Mouse (Mus musculus) liver, embryonic 11.5 days (tissue): ENCODE measurements around the gene Cbx7. TPM values are rescaled to one million over a fixed set of nuclear protein-coding genes. Genes with fewer than 3 reads are reported as not detected.

Source experiments
- ATAC-seq: fragments of 200-750 bp; cut with Nextera tagmentation; replicated peaks from 2 replicates; pipeline ENCODE4 v1.8.0; 2017; ENCODE audit warnings: moderate number of reproducible peaks, mild to moderate bottlenecking, moderate TSS enrichment, moderate library complexity; ENCODE audit not compliant: low FRiP score
- DNase-seq: peaks from one replicate; pipeline ENCODE4 v3.0.0-alpha.2; 2017; ENCODE audit warnings: low spot score
- H3K27ac ChIP-seq: fragments of 300-500 bp; sonication (generic); 2 replicates; pipeline ENCODE4 v1.5.1; 2014; ENCODE audit warnings: mild to moderate bottlenecking, low read depth, low read length, control low read depth
- H3K27me3 ChIP-seq: fragments of 300-500 bp; sonication (generic); replicated peaks from 2 replicates; pipeline ENCODE4 v1.6.1; 2014; ENCODE audit warnings: low read length, mixed read lengths; ENCODE audit not compliant: control insufficient read depth, insufficient read depth
- H3K36me3 ChIP-seq: fragments of 300-500 bp; sonication (generic); 2 replicates; pipeline ENCODE4 v1.6.1; 2014; ENCODE audit warnings: mild to moderate bottlenecking, low read length, moderate library complexity, mixed read lengths; ENCODE audit not compliant: control insufficient read depth, insufficient read depth
- H3K4me1 ChIP-seq: fragments of 300-500 bp; sonication (generic); replicated peaks from 2 replicates; pipeline ENCODE4 v1.6.1; 2014; ENCODE audit warnings: low read length, mixed read lengths; ENCODE audit not compliant: control insufficient read depth, insufficient read depth
- H3K4me2 ChIP-seq: fragments of 300-500 bp; sonication (generic); 2 replicates; pipeline ENCODE4 v1.6.1; 2014; ENCODE audit warnings: mild to moderate bottlenecking, control low read depth, moderate library complexity
- H3K4me3 ChIP-seq: fragments of 300-500 bp; sonication (generic); 2 replicates; pipeline ENCODE4 v1.5.1; 2014; ENCODE audit warnings: low read depth, low read length, control low read depth
- H3K9ac ChIP-seq: fragments of 300-500 bp; sonication (generic); 2 replicates; pipeline ENCODE4 v1.6.1; 2014; ENCODE audit warnings: low read depth, low read length, control low read depth
- H3K9me3 ChIP-seq: fragments of 300-500 bp; sonication (generic); 2 replicates; pipeline ENCODE4 v1.6.1; 2016; ENCODE audit warnings: low read length, inconsistent platforms, mixed read lengths; ENCODE audit not compliant: control insufficient read depth
- WGBS: fragments of 180-500 bp; shearing (Covaris S2); extraction: QIAGEN DNeasy Blood & Tissue Kit; methylation state at CpG from one replicate; pipeline ENCODE4 v1.1.7; 2014; 5-methylcytosine and 5-hydroxymethylcytosine counted together
- polyA plus RNA-seq: library from polyadenylated mRNA; unstranded; fragments of >200 nt; fragmentation: Nextera tagmentation; extraction: Ambion mirVana; gene quantifications from 2 replicates; pipeline ENCODE4 v1.2.1, GENCODE M21; 2014

Cbx7 gene
- polyA plus RNA-seq, 1 experiment from 2014 or later: 2.5 TPM

DNA sequence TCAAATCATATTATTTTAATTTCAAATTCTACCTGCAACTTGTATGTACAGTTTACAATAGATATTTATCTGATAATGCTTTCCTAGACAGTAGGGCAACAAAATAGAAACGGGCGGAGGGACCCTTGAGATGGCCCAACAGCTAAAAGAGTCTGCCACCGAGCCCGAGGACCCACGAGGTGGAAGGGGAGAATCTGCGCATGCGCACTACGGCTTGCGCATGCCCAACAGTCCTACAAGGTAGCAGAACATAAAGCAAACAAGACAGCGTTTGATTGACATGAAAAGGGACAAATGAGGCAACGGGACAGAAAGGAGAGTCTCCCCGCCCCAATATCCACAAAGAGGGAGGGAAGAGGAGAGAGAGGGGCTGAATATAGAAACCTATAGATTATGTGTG is 31.9 kb downstream of the Cbx7 start:
- H3K9me3 ChIP-seq: no peaks in the 10 kb centered on the region
- no peak overlapping the region for H3K4me2 ChIP-seq
- H3K36me3 ChIP-seq: no peaks in the 10 kb centered on the region
- ATAC-seq (no peak), DNase-seq (no peak)
- no peak overlapping the region for H3K4me3 ChIP-seq
- 87% methylated on average over 12 of the region's 12 CpGs for WGBS
- no peak overlapping the region for H3K27ac ChIP-seq
- H3K4me1 ChIP-seq: no peaks in the 10 kb centered on the region; the same call in 1 of the 2 replicates
- no peak overlapping the region for H3K9ac ChIP-seq
- peaks cover 14% of the 10 kb centered on the region for H3K27me3 ChIP-seq

DNA sequence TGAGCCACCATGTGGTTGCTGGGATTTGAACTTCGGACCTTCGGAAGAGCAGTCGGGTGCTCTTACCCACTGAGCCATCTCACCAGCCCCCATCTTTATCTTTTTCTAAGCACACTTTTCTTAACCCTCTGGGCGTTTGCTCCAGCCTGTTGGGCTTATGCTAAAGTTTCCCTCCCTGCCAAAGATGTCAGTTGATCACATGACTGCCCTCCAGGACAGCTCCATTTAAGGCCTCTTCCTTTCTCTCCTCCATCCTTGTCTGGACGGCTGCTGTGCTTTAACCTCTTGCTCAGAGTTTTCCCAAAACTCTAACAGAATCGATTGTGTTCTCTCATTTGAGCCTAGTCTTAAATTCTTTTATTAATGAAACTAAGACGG is 34.6 kb downstream of the Cbx7 start:
- Histone ChIP-seq H3K4me2 (no peak overlapping the region), H3K4me3 (no peak overlapping the region), H3K9me3 (no peaks in the 10 kb centered on the region), H3K4me1 (peaks cover 4% of the 10 kb centered on the region; the same call in 1 of the 2 replicates), H3K9ac (no peak overlapping the region), H3K36me3 (no peaks in the 10 kb centered on the region), H3K27ac (no peak overlapping the region), H3K27me3 (peaks cover 36% of the 10 kb centered on the region)
- 54% methylated on average over 7 of the region's 7 CpGs for WGBS
- DNase-seq: no peak
- ATAC-seq: no peak

DNA sequence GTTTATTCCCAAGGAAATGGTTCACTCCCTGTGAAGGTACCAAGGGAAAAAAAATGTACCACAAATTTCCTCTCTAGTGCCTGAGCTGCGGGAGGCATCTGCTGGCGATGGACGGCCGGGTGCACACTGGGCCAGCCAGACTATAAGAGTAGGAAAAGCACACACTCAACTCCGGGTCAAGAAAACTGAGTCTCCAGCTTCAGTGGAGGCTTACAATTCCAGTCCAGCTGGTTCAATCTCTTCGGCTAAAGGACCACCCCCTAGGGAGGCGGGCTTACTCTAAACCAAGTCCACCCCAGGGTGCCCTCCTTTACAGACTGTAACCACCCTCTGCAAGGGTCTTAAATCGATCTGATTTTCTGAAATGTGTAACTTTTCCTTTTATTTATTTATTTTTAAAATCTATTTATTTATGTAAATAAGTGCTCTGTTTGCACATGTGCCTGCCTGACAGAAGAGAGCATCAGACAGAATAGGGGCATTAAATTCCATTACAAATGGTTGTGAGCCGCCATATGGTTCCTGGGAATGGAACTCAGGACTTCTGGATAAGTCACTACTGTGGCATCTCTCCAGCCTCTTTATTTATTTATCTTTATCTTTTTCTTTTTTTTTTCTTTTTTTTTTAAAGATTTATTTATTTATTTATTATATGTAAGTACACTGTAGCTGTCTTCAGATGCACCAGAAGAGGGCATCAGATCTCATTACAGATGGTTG is 35.1 kb downstream of the Cbx7 start:
- DNase-seq (no peak), ATAC-seq (no peak)
- Histone ChIP-seq H3K9me3 (no peaks in the 10 kb centered on the region), H3K36me3 (no peaks in the 10 kb centered on the region), H3K4me1 (peaks cover 4% of the 10 kb centered on the region; the same call in 1 of the 2 replicates), H3K9ac (no peak overlapping the region), H3K4me3 (no peak overlapping the region), H3K27ac (no peak overlapping the region), H3K27me3 (peaks cover 37% of the 10 kb centered on the region), H3K4me2 (no peak overlapping the region)
- 43% methylated on average over 9 of the region's 9 CpGs for WGBS

DNA sequence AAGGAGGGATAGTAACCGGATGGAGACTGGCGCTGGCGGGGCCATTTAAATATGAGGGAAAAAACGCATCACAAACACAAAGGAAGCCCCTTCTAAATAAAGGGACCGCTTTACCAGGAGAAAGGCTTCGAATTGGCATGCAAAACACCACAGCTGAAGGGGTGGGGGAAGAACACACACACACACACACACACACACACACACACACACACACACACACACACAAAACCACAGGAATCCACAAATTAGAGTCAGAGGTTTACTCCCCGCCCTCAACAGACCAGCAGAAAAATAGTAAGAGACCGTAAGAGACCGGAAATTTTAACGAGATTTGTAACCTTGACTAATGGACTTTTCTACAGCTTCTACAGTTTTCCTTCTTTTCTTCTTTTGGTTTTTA is 36.1 kb downstream of the Cbx7 start:
- DNase-seq: no peak
- Histone ChIP-seq H3K36me3 (no peaks in the 10 kb centered on the region), H3K9ac (no peak overlapping the region), H3K27ac (no peak overlapping the region), H3K27me3 (peaks cover 37% of the 10 kb centered on the region), H3K9me3 (no peaks in the 10 kb centered on the region), H3K4me3 (no peak overlapping the region), H3K4me2 (no peak overlapping the region), H3K4me1 (peaks cover 4% of the 10 kb centered on the region; the same call in 1 of the 2 replicates)
- WGBS: 5% methylated on average over 10 of the region's 10 CpGs
- no peak for ATAC-seq

DNA sequence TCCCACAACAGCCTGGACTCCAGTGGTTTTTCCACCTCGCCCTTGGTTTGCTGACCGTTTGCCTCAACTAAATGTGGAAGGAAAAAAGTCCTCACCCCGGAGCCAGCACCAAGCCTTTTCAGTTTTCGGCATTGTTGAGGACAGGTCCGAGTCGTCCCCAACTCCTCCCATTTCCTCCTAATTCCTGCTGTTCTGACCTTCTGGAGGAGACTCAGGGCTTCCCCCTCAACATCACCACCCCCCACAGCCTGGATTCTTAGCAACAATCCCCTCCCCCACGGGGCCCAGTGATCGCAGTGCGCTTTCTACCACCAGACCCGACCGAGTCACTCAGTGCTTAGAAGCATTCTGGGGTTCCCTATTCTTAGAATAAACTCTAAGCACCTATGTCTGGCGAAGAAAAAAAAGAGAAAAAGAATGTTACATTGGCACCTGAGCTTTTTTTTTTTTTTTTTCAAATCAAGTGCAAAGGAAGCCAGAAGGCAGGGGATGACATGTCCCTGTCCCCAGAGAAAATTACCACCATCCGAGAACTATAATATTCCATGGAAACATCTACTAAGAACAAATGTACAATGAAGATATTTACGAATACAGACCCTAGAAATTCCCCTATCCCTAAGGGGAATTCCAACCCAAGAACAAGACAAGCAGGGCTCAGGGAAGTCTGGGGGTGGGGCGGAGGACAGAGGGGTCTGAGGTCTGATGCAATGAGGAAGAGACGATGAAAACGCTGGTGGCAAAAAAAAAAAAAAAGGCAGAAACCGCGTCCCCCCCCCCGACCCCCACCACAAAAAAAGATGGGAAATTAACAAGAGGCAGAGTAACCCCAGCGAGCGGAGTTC is 37.0 kb downstream of the Cbx7 start:
- no peak overlapping the region for H3K27ac ChIP-seq
- peak overlapping the region; percentile 8; the same call in 1 of the 2 replicates for H3K4me3 ChIP-seq
- peaks cover 4% of the 10 kb centered on the region; the same call in 1 of the 2 replicates for H3K4me1 ChIP-seq
- 3% methylated on average over 22 of the region's 22 CpGs for WGBS
- H3K9ac ChIP-seq: no peak overlapping the region
- peaks cover 37% of the 10 kb centered on the region for H3K27me3 ChIP-seq
- ATAC-seq (no peak), DNase-seq (no peak)
- peak overlapping the region; percentile 41 for H3K4me2 ChIP-seq
- no peaks in the 10 kb centered on the region for H3K36me3 ChIP-seq
- no peaks in the 10 kb centered on the region for H3K9me3 ChIP-seq

DNA sequence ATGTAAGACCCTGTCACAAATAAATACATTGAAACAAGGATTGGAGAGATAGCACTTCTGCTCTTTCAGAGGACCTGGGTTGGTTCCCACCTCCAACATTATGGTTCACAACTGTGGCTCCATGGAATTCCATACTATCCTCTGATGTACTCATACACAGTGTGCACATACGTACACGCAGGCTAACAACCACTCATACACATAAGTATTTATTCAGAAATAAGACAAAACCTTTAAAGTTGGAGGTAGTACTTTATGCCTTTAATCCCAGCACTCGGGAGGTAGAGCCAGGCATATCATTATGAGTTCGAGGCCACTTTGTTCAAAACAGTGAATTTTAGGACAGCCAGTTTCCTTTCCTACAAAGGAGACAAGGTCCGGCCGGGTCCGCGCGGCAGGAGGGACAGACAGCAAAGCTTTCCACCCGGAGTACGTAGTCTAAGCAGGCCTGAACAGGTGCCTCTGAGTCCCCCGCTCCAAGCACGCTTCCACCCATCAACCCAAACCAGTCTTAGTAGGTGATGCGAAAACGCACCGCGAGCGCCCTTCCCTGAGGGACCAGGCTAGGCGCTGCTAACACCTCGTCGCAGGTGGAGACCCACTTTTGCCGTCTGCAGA is 37.8 kb downstream of the Cbx7 start:
- peaks cover 37% of the 10 kb centered on the region for H3K27me3 ChIP-seq
- no peaks in the 10 kb centered on the region for H3K36me3 ChIP-seq
- DNase-seq: no peak
- peak overlapping the region; percentile 94 for H3K4me2 ChIP-seq
- no peak overlapping the region for H3K9ac ChIP-seq
- peaks cover 8% of the 10 kb centered on the region; the same call in 1 of the 2 replicates for H3K4me1 ChIP-seq
- WGBS: 7% methylated on average over 22 of the region's 22 CpGs
- peak overlapping the region; percentile 71 for H3K4me3 ChIP-seq
- no peak for ATAC-seq
- no peaks in the 10 kb centered on the region for H3K9me3 ChIP-seq
- H3K27ac ChIP-seq: no peak overlapping the region

DNA sequence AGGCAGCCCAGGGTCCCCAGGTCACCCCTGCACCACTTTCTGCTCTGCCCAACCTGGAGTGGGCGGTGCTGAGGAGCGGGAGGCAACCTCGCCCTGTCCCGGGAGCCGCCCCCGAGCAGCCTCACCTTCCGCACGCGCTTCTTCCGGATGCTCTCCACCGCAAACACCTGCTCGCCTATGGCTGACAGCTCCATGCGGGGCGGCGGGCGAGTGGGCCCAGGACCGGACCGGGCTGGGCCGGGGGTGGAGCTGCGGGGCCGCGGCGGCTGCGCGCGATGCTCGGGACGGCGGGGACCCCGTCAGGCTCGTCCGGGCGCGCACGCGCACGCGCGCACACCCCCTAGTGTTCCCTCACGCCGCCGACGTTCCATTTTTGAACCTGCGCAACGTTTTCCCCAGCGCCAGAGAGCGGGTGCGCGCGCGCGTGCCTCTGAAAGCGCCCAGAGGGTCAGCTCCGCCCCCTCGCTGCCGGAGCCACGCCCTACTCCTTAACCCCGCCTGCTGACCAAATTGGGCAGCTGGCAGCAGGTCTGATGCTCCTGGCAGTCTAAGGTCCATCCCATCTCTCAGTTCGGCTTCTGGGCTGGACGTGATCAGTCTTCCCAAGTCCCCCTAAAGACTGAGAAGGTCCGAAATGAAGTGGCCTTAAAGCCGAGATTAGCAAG is 38.5 kb downstream of the Cbx7 start:
- no peak overlapping the region for H3K27ac ChIP-seq
- H3K4me1 ChIP-seq: peaks cover 12% of the 10 kb centered on the region
- peak overlapping the region; percentile 71 for H3K4me3 ChIP-seq
- under 1% methylated on average over 62 of the region's 62 CpGs for WGBS
- DNase-seq (peak; percentile 83), ATAC-seq (peak; percentile 58)
- H3K4me2 ChIP-seq: peak overlapping the region; percentile 94
- H3K36me3 ChIP-seq: no peaks in the 10 kb centered on the region
- no peaks in the 10 kb centered on the region for H3K9me3 ChIP-seq
- peaks cover 37% of the 10 kb centered on the region for H3K27me3 ChIP-seq
- peak overlapping the region; percentile 67 for H3K9ac ChIP-seq

DNA sequence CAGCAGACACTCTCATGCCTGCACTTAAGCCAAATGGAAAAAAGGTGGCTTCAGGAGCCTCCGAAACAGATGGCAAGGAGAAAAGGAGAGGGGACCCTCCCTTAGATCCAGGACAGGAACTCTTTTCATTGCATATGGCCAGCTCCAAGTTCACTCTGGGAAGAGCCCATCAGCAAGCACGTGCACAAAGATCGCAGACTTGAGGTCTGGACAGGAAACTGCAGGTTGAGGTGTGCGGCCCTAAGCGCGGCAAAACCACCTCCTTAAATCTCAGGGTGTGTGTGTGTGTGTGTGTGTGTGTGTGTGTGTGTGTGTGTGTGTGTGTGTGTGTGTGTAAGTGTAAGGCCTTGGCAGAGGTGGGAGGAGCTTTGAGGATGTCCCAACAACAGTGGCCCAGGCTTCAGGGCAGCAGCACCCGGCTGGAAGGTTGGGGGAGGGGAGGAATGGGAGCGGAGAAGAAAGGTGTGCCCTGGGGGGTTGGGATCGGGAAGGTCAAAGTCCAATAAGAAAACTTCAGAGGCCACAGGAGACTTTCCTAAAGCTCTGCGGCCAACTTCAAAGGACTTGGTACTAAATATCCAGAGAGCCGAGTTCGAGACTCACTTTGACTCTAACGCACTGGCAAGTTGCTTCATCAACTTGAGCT is 39.3 kb downstream of the Cbx7 start:
- H3K4me3 ChIP-seq: peak overlapping the region; percentile 71
- H3K27ac ChIP-seq: no peak overlapping the region
- no peaks in the 10 kb centered on the region for H3K36me3 ChIP-seq
- H3K9me3 ChIP-seq: no peaks in the 10 kb centered on the region
- 23% methylated on average over 13 of the region's 13 CpGs for WGBS
- peak overlapping the region; percentile 67; the same call in 1 of the 2 replicates for H3K9ac ChIP-seq
- DNase-seq (no peak), ATAC-seq (no peak)
- peak overlapping the region; percentile 94 for H3K4me2 ChIP-seq
- peaks cover 37% of the 10 kb centered on the region for H3K27me3 ChIP-seq
- H3K4me1 ChIP-seq: peaks cover 19% of the 10 kb centered on the region
